Mouse (Mus musculus) T-cell, adult 66 days (primary cell): ENCODE results near the gene Olfr205. TPM values are rescaled to one million over a fixed set of nuclear protein-coding genes. Genes with fewer than 3 reads are reported as not detected.

ENCODE experiments used
- total RNA-seq, 2 experiments: library from RNA; stranded (reverse); gene quantifications; 3 replicates in 1 of 2; 4 replicates in 1 of 2; pipeline ENCODE4 v1.2.4; 2023

Olfr205 gene
- not detected for total RNA-seq

GRCm38 (mm10) chr16:59331038-59331437 lies at the start of gene Olfr205:
Olfr205 (minus strand) TSS chr16:59331138.

GRCm38 (mm10) chr16:59363893-59364292 lies 33.0 kb upstream of the Olfr205 start, which contains the start of gene Olfr209:
Olfr209 (minus strand) TSS chr16:59363993.

GRCm38 (mm10) chr16:59349146-59349545 lies 18.2 kb upstream of the Olfr205 start, which contains the start of gene Olfr206:
Olfr206 (minus strand) TSS chr16:59349246.

GRCm38 (mm10) chr16:59318148-59318547 lies 12.8 kb downstream of the Olfr205 start, which contains the start of gene Olfr204:
Olfr204 (minus strand) TSS chr16:59318248.

GRCm38 (mm10) chr16:59298581-59298980 lies 32.4 kb downstream of the Olfr205 start, which contains the start of gene Olfr203:
Olfr203 (plus strand) TSS chr16:59298881.

GRCm38 (mm10) chr16:59286693-59287092 lies 44.2 kb downstream of the Olfr205 start, which contains the start of gene Olfr202:
Olfr202 (minus strand) TSS chr16:59286793.

Other genes starting within 250 kb of the Olfr205 start
- gene Olfr191, start 241.3 kb downstream of the Olfr205 start, total RNA-seq = not detected
- not detected for gene Olfr193, start 219.3 kb downstream of the Olfr205 start, total RNA-seq
- gene Olfr194, start 210.1 kb downstream of the Olfr205 start, total RNA-seq = not detected
- gene Olfr195, start 184.1 kb downstream of the Olfr205 start, total RNA-seq = not detected
- not detected for gene Olfr196, start 160.7 kb downstream of the Olfr205 start, total RNA-seq
- gene Olfr198, start 127.6 kb downstream of the Olfr205 start, total RNA-seq = not detected
- not detected for gene Olfr199, start 111.4 kb downstream of the Olfr205 start, total RNA-seq
- not detected for gene Olfr201, start 58.5 kb downstream of the Olfr205 start, total RNA-seq
- gene Olfr202, start 44.3 kb downstream of the Olfr205 start, total RNA-seq = not detected
- not detected for gene Olfr203, start 32.3 kb downstream of the Olfr205 start, total RNA-seq
- gene Olfr204, start 12.9 kb downstream of the Olfr205 start, total RNA-seq = not detected
- not detected for gene Olfr206, start 18.1 kb upstream of the Olfr205 start, total RNA-seq
- not detected for gene Olfr209, start 32.9 kb upstream of the Olfr205 start, total RNA-seq
- gene Gabrr3, start 76.2 kb upstream of the Olfr205 start, total RNA-seq = not detected
- gene Riox2, start 140.6 kb upstream of the Olfr205 start, total RNA-seq = 10 to 100 TPM; 43.7 to 44.3 TPM